Mouse (Mus musculus) heart, postnatal 0 days (tissue): ENCODE results near the gene Sptbn4.

Source experiments
- CTCF ChIP-seq: IDR thresholded peaks from 2 replicates; pipeline ENCODE4 v1.5.1; 2016; ENCODE audit warnings: antibody characterized with exemption, control low read depth, low read depth
- EP300 ChIP-seq: IDR thresholded peaks from 2 replicates; pipeline ENCODE4 v1.6.1; 2016; ENCODE audit warnings: antibody characterized with exemption, low read depth

DNA sequence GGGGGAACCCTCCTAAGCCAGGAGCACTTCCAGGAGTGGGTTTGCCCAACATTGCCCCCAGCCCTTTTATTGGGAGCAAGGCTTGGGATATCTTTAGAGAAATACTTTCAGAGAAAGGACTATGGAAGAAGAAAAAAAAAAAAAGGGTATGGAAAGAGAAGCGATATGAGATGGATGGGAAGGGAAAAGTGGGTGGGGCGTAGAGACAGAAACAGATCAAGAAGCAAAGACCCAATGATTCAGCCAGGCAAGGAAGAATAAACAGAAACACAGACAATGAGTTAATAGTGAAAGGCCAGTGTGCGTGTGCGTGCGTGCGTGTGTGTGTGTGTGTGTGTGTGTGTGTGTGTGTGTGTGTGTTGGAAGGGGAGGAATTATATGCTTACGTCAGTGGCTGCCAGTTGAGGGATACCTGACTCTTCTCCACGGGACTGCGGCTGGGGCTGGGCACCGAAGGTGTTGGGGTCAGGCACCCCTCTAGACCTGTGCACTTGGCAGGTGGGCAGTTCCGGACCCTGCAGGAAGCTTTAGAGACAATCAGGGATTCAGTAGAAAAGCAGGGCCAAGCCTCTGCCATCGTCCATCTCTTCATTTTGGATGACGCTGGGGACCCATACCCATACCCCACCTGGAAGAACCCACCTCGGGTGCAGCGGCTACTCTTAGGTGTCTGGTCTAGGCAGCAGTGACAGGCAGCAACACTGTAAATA, 112.3 kb downstream of the Sptbn4 start:
- TF ChIP-seq CTCF (no peak), EP300 (no peak)
